ENCODE assay signal across 9 mouse cellular contexts in genomic region chr12:102640436-102641163, GRCm38 (mm10).
DNase-seq lines count a peak whose midpoint lies in the region; ATAC-seq lines count a peak whose summit lies in the region.
"Had no signal": no experiment of that assay in that cellular context is flagged by ENCODE, and none has a peak within 500 bp of the region (broad histone marks: within the 10 kb centered on the region; RNA-seq: fewer than 3 reads in every experiment).

No protein-coding gene starts in this region.

- 31% methylated on average over 9 of the region's 9 CpGs for WGBS in embryonic facial prominence, embryonic 11.5 days
- WGBS in neural tube, embryonic 12.5 days, result 32% methylated on average over 9 of the region's 9 CpGs

- H3K4me3 ChIP-seq in embryonic facial prominence, embryonic 11.5 days (ENCODE audit: low read depth, low read length), result no peak overlapping the region
- no peak overlapping the region for H3K4me3 ChIP-seq in neural tube, embryonic 12.5 days
- H3K4me3 ChIP-seq: liver, embryonic 15.5 days had no signal

- no peak overlapping the region for H3K27ac ChIP-seq in embryonic facial prominence, embryonic 11.5 days (replicated peaks; ENCODE audit: low read depth, low read length)
- peak overlapping the region; percentile 2; the same call in 1 of the 2 replicates for H3K27ac ChIP-seq in neural tube, embryonic 12.5 days
- H3K27ac ChIP-seq: liver, embryonic 15.5 days had no signal

- H3K4me1 ChIP-seq in embryonic facial prominence, embryonic 11.5 days (ENCODE audit: control insufficient read depth, insufficient read depth, low read length), result no peaks in the 10 kb centered on the region
- H3K4me1 ChIP-seq in neural tube, embryonic 12.5 days, result peaks cover 20% of the 10 kb centered on the region

- no peak overlapping the region for H3K9ac ChIP-seq in embryonic facial prominence, embryonic 11.5 days (replicated peaks; ENCODE audit: low read length)
- H3K9ac ChIP-seq in neural tube, embryonic 12.5 days, result no peak overlapping the region
- H3K9ac ChIP-seq: liver, embryonic 15.5 days had no signal

- peak; percentile 81 for DNase-seq in right cerebral cortex, adult 18-20 months
- DNase-seq in right cerebral cortex, postnatal 25 days, result no peak
- no peak for DNase-seq in embryonic facial prominence, embryonic 11.5 days (ENCODE audit: low spot score)
- peak; percentile 80 to 91 for DNase-seq in layer of hippocampus, adult 18-20 months (ENCODE audit: low spot score in 2 of 2)
- no peak for DNase-seq in gastrocnemius, postnatal 14 days
- DNase-seq in ovary, postnatal 14 days (ENCODE audit: low spot score), result no peak

- H3K9me3 ChIP-seq in embryonic facial prominence, embryonic 11.5 days (replicated peaks; ENCODE audit: control insufficient read depth, low read length), result no peaks in the 10 kb centered on the region
- H3K9me3 ChIP-seq in neural tube, embryonic 12.5 days, result no peaks in the 10 kb centered on the region
- H3K9me3 ChIP-seq: liver, embryonic 15.5 days had no signal

- H3K36me3 ChIP-seq in embryonic facial prominence, embryonic 11.5 days (replicated peaks; ENCODE audit: control insufficient read depth, insufficient read depth, low read depth, low read length), result no peaks in the 10 kb centered on the region
- H3K36me3 ChIP-seq in neural tube, embryonic 12.5 days, result no peaks in the 10 kb centered on the region
- H3K36me3 ChIP-seq: liver, embryonic 15.5 days had no signal

- no peaks in the 10 kb centered on the region for H3K27me3 ChIP-seq in embryonic facial prominence, embryonic 11.5 days (ENCODE audit: control insufficient read depth, insufficient read depth, low read length)
- no peaks in the 10 kb centered on the region for H3K27me3 ChIP-seq in neural tube, embryonic 12.5 days (replicated peaks)
- H3K27me3 ChIP-seq: liver, embryonic 15.5 days had no signal

- intact Hi-C loops in gastrocnemius, postnatal 14 days (cut with DNase I; ENCODE audit: low total_unique reads), result no loop called here

- ATAC-seq in embryonic facial prominence, embryonic 11.5 days (replicated peaks; ENCODE audit: insufficient number of reproducible peaks, low FRiP score, low TSS enrichment, low read depth), result peak; percentile 58; the same call in 1 of the 2 replicates
- ATAC-seq in neural tube, embryonic 12.5 days (ENCODE audit: low FRiP score, low read depth), result peak; percentile 84
- no peak for ATAC-seq in granulocyte monocyte progenitor cell, adult 5-6 weeks (replicated peaks; ENCODE audit: poor library complexity, severe bottlenecking)

- H3K4me2 ChIP-seq in embryonic facial prominence, embryonic 11.5 days (ENCODE audit: low read depth, low read length), result no peak overlapping the region
- 0 out of 2 replicates have a peak overlapping the region, but pooled peaks have one; percentile 9 for H3K4me2 ChIP-seq in neural tube, embryonic 12.5 days (replicated peaks)
- H3K4me2 ChIP-seq: liver, embryonic 15.5 days had no signal

Comparison
In these comparisons a context has a peak if more than half of its experiments do, and no peak if none do; other contexts are left out.
1. DNase-seq: peak in right cerebral cortex, adult 18-20 months (single experiment) and layer of hippocampus, adult 18-20 months (2 of 2); none in right cerebral cortex, postnatal 25 days (single experiment), embryonic facial prominence, embryonic 11.5 days (single experiment), gastrocnemius, postnatal 14 days (single experiment) and ovary, postnatal 14 days (single experiment).